Mouse (Mus musculus) ovary, postnatal 10 days (tissue): ENCODE results near the gene Vmn1r81.

Experiments
- DNase-seq: peaks from one replicate; pipeline ENCODE4 v3.0.0; 2022; ENCODE audit warnings: low spot score

Vmn1r81 gene

GRCm38 (mm10) chr7:12268169-12268568 lies at the start of gene Vmn1r81:
Vmn1r81 (minus strand) TSS chr7:12268269.
- DNase-seq, result no peak

DNA sequence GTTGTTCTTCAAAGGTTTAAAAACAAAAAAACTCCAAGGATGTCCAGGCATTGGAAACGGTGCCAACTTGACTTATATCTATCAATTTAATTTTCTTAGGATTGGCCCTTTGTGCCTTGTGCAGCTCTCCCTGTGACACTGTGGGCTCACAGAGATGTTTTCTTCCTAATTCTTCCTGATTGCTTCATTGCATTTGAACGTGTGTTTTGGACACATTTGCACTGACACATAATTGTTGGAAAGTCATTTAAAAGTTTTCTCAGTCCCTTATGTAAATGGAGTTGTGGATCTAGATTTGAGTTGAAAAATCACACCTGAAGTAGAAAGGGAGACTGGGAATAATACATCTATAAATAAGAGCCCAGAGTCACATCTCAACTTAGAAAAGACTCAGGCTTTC lies 32.1 kb upstream of the Vmn1r81 start, which contains the start of gene Vmn1r82:
Gene Vmn1r82, plus strand, starts transcription at position 301 of the 400 bp plus-strand sequence.
- DNase-seq, result no peak

DNA sequence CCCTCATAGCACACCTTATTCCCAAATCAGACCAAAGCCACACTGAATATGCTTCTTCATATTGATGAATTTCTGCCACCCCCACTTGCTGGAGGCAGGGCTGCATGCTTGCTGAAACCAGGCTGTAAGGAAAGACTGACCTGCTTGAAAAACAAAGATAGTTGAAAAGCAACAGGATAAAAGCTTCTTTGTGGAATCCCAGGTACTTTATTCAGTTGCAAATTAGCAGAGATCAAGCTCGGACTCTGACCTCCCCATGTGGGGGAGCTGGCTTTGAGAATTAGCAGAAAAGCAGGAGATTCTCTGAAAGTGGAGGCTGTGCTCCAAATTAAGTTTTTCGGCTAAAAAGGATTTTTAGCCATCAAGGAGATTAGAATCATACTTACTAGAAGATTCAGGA lies 63.9 kb downstream of the Vmn1r81 start:
- DNase-seq, result no peak
